Mouse (Mus musculus) mouse trophoblast stem cell (cell line): Measurements from ENCODE around the gene Chsy1.

Experiments
- in situ Hi-C, 2 experiments: fragments of 300-500 bp; cut with MseI, MboI; formaldehyde crosslinking; loops; 2 replicates in 1 of 2; 3 replicates in 1 of 2; pipeline ENCODE4 v1.15.1; 2025

The Chsy1 gene

DNA sequence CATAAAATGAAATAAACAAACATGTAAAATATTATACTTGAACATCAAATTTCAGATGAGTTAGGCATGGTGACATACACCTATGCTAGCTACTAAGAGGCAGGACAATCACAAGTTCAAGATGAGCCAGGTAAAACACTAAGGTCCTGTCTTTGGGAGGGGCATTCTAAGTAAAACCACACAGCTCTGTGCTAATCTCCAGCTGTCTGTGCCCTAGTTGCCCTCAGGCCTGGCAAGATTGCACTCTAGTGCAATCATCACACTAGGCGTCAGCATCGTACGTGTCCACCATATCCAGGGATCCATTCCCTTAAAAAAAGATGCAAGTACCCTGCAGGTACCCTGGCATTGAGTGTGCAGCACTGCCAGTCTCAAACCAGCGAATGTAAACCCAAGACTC lies 28.0 kb downstream of the Chsy1 start:
- in situ Hi-C loops, result no loop called here

DNA sequence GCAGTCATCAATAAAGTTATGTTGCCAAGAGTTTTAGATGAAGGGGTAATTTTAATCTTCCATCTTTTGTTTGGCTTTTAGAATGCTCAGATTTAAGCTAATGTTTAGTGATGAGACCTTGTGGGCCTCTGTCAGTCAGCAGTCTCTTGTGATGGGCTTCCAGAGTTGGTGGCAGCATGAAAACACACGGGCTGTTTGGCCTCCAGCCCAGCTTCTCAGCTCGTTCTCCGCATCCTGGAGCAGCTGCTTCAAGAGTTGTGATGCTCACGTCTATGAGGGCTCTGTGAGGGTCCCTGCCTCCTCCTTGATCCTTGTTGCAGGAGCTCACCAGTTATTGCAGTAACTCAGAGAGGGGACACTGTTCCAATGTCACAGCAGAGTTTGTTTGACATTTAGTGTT lies 29.0 kb downstream of the Chsy1 start:
- in situ Hi-C loops, result no loop called here

DNA sequence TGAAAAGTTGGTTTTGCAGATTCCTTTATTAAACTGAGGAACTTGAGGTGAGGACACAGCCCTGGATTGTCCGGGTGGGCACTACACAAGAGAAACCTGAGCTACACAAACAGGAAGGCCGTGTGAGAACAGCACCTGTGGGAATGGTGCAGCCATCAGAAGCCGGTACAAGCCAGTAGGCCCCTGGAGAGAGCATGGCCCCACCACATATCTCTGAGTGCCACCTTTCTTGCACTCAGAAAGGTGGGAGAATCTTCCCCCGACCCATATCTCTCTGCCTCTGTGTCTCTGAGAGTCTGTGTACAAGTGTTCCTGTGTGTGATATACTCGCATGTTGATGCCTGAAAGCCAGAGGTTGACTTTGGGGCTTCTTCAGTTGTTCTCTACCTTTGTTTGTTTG lies 29.6 kb downstream of the Chsy1 start:
- in situ Hi-C loops, result no loop called here

DNA sequence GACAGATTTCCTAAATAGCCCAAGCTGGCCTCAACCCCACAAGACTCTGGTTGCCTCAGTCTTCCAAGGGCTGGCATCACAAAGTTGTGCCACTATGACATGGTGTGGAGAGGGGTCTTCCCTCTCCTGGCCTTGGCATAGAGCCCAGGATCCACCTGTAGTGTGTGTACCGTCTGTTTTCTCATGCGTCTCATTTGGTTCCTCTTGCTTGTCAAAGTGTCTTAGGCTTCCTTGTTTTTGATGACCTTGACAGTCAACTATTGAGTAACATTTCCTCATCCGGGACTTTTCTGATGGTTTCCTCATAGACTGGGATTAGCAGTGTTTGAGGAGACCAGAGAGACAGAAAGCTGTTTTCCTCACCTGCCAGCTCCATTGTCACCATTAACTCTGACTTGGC lies 30.8 kb downstream of the Chsy1 start:
- in situ Hi-C loops, result no loop called here

DNA sequence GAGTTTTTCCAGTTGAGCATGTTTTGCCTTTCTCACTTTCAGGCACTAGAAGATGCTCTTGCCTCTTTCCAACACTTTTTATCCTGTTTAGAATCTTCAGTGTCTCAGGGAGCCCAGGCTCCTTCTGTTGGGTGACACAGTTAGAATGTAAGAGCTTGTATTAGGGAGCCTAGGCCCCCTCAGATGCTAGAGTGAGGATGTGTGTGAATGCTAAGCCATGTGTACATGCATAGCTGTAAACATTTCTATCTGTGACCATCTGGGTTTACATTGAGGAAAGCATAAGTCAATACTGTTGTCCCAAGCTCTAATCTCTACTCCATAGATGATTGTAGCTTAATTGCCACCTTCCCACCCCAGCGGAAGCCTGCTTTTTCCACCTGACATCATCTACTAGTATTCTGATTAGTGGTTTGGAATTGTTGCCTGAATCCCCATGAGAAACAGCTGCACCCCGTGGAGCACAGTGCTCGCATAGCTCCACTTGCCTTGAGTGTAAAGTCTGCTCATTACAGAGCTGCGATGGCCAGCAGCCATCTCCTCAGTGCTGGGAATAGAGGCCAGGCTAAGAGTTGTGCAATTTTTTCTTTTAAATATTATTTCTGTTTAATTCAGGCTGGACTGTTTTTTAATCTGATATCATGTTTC lies 31.7 kb downstream of the Chsy1 start:
- in situ Hi-C loops, result no loop called here

DNA sequence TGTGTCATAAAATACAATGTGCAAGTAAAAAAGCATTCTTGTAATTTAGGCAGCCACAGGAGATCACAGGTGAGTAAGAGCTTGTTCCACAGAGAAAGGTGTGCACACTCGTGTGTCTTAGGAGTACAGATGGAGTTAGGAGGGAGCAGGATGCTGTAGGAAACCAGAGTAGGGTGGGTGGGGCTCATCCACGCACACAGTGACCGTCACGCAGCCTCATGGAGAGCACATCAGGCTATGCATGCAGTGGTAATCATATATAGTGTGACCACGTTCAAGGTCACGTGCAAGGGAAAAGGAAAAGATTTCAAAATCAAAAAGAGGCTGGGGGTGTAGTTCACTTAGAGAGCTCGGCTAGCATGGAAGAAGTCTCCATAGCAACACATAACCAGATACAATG lies 33.2 kb downstream of the Chsy1 start:
- in situ Hi-C loops, result no loop called here

DNA sequence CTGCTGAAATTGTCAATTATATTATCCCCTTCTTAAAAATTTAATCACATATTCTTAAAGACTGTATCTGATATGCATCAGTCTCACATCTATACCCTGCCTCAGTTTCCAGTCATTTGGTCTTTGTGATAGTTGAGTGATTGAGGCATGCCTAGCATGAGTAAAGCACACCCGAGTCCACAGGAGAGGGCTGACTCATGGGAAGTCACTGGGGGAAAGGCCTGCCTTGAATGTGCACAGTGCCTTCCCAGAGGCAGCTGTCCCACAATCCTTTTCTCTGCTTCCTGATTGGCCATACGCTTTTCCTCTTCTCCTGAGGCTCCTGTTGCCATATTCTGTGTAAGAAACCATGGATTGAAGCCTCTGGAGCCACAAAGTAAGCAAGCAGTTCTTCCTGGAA lies 35.2 kb downstream of the Chsy1 start:
- in situ Hi-C loops, result no loop called here

DNA sequence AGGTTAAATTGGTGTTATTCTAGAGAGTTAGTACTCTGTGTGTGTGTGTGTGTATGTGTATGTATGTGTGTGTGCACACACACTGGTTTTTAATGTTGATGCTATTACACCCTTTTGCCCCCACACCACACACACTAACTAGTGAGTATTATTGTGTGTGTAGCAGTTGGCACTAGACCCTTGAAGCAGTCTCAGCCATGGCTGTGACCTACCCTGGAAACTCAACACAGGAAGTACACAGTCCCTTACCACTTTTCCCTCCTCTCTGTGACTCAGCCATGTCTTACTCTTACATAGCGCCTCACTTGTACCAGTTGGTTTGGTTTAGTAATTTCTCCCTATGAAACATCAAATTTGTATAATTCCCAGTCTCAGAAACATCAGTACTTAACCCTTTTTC lies 37.8 kb downstream of the Chsy1 start:
- in situ Hi-C loops, result no loop called here

DNA sequence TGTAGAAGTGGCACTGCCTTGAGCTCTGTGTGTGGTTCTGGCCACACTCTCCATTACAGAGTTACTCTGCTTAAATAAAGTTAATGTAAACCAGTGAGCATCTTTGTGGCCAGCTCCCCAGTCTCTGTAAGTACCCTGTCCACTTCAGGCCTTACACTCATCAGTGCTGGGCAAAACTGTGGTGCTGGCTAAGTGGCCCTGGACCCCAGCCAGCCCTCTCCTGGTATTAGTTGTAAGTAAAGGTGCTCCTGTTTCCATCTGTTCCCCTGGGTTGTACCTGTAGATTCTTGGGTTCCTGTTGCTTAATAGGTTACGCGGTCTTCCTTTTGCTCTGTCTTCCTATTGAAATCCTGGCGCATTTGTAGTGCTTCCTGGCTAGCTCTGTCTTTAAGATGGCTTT lies 38.5 kb downstream of the Chsy1 start:
- in situ Hi-C loops, result no loop called here

DNA sequence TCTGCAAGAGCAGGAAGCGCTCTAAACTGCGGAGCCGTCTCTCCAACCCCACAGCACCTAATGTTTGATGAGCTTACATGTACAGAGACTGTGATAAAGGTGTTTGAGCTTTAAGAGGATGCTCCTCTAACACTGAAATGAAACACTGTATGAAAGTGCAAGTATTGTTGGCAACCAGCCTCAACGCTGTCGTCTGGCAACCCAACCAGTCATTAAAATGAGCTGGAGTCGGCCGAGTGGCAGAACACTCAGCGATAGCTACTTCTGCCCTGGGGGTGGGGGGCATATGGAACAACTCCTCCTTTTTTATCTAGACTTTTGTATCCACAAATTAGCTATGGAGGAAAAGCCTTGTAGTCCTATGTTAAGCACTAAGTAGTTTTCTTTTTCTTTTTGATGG lies 40.2 kb downstream of the Chsy1 start:
- in situ Hi-C loops, result no loop called here

DNA sequence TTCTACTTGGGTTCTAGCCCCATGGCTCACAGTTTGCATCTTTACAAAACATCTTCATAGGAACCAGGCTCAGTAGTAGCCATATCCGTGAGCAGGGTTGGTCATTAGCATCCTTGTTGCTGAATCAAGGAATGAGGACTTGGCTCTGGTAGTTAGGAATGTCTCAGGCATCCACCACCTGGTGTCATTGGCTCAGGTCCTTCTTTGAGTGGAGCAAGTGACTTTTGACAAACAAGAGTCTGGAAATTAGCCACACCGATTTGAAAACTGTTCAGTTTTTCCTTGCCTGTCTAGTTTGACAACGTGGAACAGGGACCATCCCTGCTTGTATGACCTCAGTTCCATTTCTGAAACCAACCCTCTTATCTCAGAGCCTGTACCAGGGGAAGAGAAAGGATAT lies 41.1 kb downstream of the Chsy1 start:
- in situ Hi-C loops, result no loop called here

DNA sequence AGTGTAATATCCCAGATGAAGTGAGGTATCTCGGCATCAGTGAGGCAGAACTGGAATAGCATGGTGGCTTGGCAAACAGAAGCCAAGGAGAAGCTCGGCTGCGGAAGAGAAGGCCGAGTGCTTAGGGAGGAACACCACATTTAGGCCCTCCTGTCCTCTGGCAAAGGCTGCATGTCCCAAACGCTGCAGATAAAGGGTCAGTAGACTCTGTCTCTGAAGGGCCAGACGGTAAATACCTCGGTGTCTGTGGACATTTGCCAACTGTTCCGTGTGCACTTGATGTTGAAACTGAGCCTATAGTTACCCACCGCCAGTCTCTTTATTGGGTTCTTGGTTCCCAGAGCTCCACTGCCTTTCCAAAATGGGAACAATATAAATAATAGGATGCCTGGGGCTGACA lies 48.1 kb downstream of the Chsy1 start:
- in situ Hi-C loops, result no loop called here

DNA sequence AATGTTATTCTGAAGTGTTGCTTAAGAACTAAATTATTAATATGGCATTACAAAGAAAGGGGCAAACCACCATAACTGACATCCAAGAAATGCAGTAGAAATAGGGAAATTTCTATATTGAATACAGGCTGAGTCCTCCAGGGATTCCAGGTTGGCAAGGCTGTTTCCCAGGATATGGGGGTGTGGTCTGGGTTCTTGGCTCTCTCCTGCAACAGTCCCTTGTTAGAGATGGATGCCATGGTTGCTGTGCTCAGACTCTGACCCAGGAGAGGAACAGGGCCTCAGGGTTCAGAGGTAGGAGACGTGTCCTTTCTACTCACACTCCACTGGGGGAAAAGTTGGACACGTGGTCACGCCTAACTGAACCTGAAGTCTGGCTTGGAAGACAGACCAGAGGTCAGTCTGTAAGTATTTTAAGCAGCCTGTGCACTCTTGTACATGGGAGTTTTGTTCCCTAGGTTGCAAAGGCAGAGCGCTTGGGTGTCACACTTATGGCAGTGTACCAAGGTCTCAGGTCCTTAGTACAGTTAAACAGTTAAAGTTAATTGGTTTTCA lies 48.6 kb downstream of the Chsy1 start:
- in situ Hi-C loops, result no loop called here

DNA sequence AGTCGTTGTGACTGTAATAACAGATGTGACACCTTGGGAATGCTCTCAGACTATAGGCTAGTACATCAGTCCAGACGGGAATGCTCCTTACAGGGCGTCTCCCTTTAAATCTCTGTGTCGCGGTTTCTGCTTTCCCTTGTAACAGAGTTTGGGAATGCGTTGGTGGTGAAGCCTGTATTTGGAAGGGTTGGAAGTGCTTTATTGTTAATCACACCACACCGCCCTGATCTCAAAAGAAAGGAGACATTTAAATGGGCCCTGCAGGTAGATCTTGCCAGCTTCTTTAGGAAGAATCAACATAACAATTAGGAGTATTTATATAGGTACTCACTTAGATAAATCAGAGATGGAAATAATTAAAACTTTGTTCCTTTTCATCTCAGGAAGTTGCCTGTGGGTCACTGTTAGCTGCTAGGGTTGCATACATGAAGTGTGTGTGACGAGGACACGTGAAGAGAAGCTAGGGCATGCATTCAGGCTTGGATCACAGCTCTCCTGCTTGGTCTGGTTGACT lies 49.4 kb downstream of the Chsy1 start:
- in situ Hi-C loops, result no loop called here

DNA sequence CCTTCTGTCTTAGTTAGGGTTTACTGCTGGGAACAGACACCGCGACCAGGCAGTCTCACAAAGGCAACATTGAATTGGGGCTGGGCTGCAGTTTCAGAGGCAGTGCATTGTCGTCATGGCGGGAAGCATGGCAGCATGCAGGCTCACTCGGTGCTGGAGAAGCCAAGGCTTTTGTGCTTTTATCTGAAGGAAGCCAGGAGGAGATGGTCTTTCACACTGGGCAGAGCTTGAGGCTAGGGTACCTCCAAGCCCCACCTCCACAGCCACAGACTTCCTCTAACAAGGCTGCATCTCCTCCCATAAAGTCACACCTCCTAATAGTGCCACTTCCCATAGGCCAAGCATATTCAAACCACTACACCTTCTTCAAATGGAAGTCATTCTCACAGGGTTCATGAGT lies 50.6 kb downstream of the Chsy1 start:
- in situ Hi-C loops, result no loop called here

DNA sequence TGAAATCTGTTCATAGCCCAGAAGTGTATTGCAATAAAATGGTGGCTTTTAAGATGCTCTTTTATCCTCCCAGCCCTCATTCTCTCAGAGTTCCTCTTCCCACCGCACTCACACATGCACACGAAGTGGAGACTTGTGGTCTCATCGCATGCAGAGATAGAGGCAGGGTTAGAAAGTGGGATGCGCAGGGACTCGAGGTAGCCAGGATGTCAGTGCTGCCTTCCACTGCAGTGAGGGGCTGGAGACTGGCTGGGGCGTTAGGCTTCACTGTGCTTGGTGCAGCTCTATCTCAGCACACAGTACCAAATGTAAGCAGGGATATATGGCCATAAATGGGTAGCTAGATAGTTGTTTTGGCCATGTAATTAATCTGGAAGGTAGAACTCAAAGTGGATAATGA lies 52.5 kb downstream of the Chsy1 start:
- in situ Hi-C loops, result no loop called here

DNA sequence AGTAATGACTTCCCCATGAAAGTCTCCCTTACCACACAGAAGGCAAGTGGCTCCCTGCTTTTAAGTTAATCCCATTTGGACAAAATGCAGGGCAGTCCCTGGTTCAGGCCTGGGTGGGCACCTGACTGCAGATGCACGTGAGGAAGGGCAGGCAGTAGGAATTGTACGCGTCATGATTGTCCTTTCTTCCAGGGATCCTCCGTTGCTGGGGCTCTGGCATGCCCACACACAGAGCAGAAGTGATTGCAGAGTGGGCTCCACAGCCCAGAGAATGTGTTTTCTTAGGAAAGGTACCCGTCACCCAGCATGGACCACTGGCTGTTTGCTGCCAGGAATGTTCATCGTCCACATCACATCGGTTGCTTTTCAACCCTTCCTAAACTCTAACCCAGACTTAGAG lies 53.2 kb downstream of the Chsy1 start:
- in situ Hi-C loops, result no loop called here

DNA sequence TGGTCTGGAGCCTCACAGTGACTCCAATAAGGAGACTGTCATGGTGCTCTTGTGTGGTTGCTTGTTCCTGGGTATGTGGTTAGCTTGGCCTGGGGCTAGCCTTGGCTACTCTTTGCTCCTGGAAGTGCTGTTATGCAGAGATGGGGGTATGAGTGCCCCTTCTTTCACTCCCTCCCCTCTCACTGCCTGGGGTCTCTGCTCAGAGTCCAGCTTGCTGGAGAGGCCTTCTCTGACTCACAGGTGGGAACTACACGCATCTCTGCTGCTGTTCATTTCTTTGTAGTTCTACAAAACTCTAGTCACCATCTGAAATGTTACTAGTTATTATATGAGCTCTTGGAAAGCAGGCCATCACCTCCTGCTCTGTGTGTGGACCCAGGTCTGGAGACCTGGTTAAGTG lies 53.7 kb downstream of the Chsy1 start:
- in situ Hi-C loops, result no loop called here

DNA sequence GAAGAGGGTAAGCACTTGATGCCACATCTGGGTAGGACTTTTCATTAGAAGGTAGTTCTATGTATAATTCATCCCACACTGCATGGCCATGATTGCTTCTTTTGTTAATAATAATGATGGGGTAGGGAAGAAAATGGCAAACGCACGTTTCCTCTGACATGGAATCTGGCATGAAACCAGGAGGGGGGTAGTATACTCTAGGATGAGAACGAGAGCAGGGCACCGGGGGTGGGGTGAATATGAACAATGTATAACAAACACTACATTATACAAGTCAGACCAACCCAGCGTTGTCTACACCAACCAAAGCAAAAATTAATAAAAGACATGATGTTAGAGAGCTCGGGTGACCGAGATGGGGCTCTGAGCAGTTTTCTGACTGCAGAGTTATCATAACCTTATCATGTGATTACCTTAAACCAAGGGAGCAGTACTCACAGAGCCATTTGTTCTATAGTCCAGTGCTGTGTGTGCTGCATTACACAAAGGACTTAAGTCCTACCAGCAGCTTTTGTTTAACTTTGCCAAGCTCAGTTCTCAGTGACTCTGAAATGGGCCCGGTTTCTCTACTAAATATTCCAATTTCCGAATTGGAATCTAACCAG lies 55.2 kb downstream of the Chsy1 start:
- in situ Hi-C loops, result no loop called here

DNA sequence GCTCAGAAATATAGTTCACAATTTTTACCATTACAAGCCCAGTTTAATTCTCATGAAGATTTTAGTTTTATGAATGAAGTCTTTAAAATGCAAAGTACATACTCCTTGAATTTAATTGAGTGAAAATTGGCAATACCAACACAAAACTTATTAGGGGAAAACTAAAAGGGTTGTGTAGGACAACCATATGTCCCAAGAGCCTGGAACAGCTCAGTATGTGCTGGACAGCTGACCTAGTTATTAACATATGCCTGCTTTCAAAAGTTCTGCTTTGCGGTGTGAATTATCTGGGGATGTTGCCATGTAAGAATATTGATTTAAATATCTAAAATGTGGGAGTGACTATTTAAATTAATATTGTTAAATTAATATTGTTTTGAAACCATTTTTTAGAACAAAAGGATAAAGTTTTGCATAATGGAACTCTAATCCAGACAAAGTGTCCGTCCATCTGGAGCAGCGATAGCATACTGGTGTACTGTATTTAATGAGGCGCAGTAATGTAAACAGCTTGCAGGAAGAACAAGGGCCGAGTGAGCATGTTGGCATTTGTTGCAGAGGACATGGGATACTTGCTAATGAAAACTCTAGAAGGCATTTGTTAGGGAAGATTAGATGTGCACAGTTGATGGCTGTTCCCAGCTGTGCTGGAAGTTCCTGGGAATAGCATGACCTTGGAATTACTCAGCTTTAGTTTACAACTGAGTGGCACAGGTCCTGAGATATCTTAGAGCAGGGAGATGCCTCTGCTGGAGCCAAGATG lies 55.9 kb downstream of the Chsy1 start:
- in situ Hi-C loops, result no loop called here

DNA sequence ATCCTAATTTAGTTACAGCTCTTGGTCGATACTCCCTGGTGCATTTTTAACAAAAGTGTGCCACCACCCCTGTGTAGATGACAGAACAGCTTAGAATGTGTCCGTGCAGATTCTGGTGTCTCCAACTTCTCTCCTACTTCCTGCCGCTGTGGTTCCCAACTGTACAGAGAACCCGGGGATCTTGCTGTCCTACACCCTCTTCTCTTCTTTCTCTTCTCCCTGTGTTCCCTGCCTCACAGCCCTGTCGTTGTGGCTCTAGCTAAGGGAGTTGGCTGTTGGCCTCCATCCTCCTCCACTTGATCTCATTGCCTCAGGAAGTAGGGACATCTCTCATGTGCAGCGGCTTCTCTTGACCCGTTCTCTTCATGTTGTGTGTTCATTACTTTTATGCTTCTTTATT lies 59.6 kb downstream of the Chsy1 start:
- in situ Hi-C loops, result no loop called here

DNA sequence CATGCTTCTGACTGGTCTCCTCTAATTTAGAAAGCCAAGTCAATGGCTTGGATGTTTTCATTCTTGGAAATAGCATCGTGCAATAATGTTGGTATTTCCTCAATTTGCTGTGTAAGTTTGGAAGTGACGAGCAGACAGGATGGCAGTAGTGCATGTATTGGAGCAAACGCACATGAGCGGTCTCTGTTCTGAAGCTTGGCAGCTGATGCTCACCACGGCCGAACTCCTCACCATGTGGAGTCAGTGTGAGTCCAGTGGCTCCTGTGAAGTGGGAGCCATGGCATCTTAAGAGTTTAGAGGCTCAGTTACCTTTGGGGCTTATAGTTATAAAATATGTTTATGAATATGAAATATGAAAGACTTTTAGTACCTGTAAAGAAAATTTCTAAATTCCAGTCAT lies 60.2 kb downstream of the Chsy1 start:
- in situ Hi-C loops, result no loop called here
